24 mouse cellular contexts compared by ENCODE assay signal in genomic region chr1:192981120-192981519, GRCm38 (mm10). TPM values are rescaled to one million over a fixed set of nuclear protein-coding genes. Genes with fewer than 3 reads are reported as not detected.
A peak's percentile ranks its signal among the peaks of the same experiment; 100 is the strongest.
DNase-seq lines count a peak whose midpoint lies in the region; ATAC-seq lines count a peak whose summit lies in the region.
"Had no signal": no experiment of that assay in that cellular context is flagged by ENCODE, and none has a peak within 500 bp of the region (broad histone marks: within the 10 kb centered on the region; RNA-seq: fewer than 3 reads in every experiment).

No protein-coding gene starts in this region.

- DNase-seq in liver, embryonic 11.5 days (ENCODE audit: low spot score) = no peak
- no peak for DNase-seq in liver
- DNase-seq in liver, embryonic 13.5 days = no peak
- DNase-seq in cerebellum, postnatal 36 days = no peak
- no peak for DNase-seq in kidney, postnatal 25 days
- DNase-seq: adrenal gland, postnatal 14 days; cerebellum, adult 11 months; cerebellum, adult 2 months; cerebellum, adult 9-11 months; cerebellum, postnatal 25 days; embryo, embryonic 11 days; gastrocnemius, postnatal 36 days; heart, adult 11 months had no signal

- no peaks in the 10 kb centered on the region for H3K27me3 ChIP-seq in liver, embryonic 11.5 days (replicated peaks; ENCODE audit: control insufficient read depth, insufficient read depth, low read length)
- no peaks in the 10 kb centered on the region for H3K27me3 ChIP-seq in liver, embryonic 13.5 days
- no peaks in the 10 kb centered on the region for H3K27me3 ChIP-seq in liver, embryonic 16.5 days (ENCODE audit: control insufficient read depth, insufficient read depth, low read depth, low read length)
- H3K27me3 ChIP-seq in neural tube, embryonic 15.5 days (replicated peaks) = no peaks in the 10 kb centered on the region
- H3K27me3 ChIP-seq: embryonic facial prominence, embryonic 13.5 days; forebrain, embryonic 12.5 days; forebrain, embryonic 15.5 days; hindbrain, embryonic 12.5 days; hindbrain, embryonic 15.5 days had no signal

- H3K9ac ChIP-seq in liver, embryonic 11.5 days (ENCODE audit: low read depth, low read length) = no peak overlapping the region
- no peak overlapping the region for H3K9ac ChIP-seq in liver, embryonic 13.5 days
- H3K9ac ChIP-seq in liver, embryonic 16.5 days (ENCODE audit: low read depth, low read length) = no peak overlapping the region
- no peak overlapping the region for H3K9ac ChIP-seq in neural tube, embryonic 15.5 days (replicated peaks)
- H3K9ac ChIP-seq: embryonic facial prominence, embryonic 13.5 days; forebrain, embryonic 12.5 days; forebrain, embryonic 15.5 days; hindbrain, embryonic 12.5 days; hindbrain, embryonic 15.5 days had no signal

- no peak overlapping the region for H3K4me3 ChIP-seq in liver, embryonic 11.5 days (ENCODE audit: low read depth, low read length)
- H3K4me3 ChIP-seq in liver, embryonic 13.5 days (replicated peaks) = no peak overlapping the region
- H3K4me3 ChIP-seq in liver, embryonic 16.5 days (ENCODE audit: low read depth, low read length) = no peak overlapping the region
- H3K4me3 ChIP-seq in neural tube, embryonic 15.5 days (replicated peaks) = no peak overlapping the region
- H3K4me3 ChIP-seq: embryonic facial prominence, embryonic 10.5 days; embryonic facial prominence, embryonic 13.5 days; erythroblast, embryonic 14.5 days; forebrain, embryonic 12.5 days; forebrain, embryonic 15.5 days; hindbrain, embryonic 12.5 days; hindbrain, embryonic 15.5 days had no signal

- peak; percentile 74 for ATAC-seq in liver, embryonic 11.5 days (replicated peaks; ENCODE audit: low FRiP score)
- ATAC-seq in liver, embryonic 13.5 days (ENCODE audit: low read depth) = peak; percentile 84
- peak; percentile 71 for ATAC-seq in liver, embryonic 16.5 days (ENCODE audit: low read depth)
- ATAC-seq in neural tube, embryonic 15.5 days (ENCODE audit: low FRiP score) = no peak
- ATAC-seq: forebrain, embryonic 15.5 days; Patski had no signal

- H3K36me3 ChIP-seq in liver, embryonic 11.5 days (ENCODE audit: control insufficient read depth, insufficient read depth, low read length) = no peaks in the 10 kb centered on the region
- H3K36me3 ChIP-seq in liver, embryonic 13.5 days = peaks cover 27% of the 10 kb centered on the region
- H3K36me3 ChIP-seq in liver, embryonic 16.5 days (ENCODE audit: control insufficient read depth, insufficient read depth) = no peaks in the 10 kb centered on the region
- H3K36me3 ChIP-seq in neural tube, embryonic 15.5 days = no peaks in the 10 kb centered on the region
- H3K36me3 ChIP-seq: embryonic facial prominence, embryonic 10.5 days; forebrain, embryonic 15.5 days; hindbrain, embryonic 12.5 days; hindbrain, embryonic 15.5 days had no signal

- H3K4me2 ChIP-seq in liver, embryonic 11.5 days = no peak overlapping the region
- no peak overlapping the region for H3K4me2 ChIP-seq in liver, embryonic 13.5 days
- no peak overlapping the region for H3K4me2 ChIP-seq in liver, embryonic 16.5 days (ENCODE audit: low read depth, low read length)
- no peak overlapping the region for H3K4me2 ChIP-seq in neural tube, embryonic 15.5 days
- H3K4me2 ChIP-seq: embryonic facial prominence, embryonic 13.5 days; forebrain, embryonic 12.5 days; forebrain, embryonic 15.5 days; heart, embryonic 11.5 days; hindbrain, embryonic 12.5 days; hindbrain, embryonic 15.5 days had no signal

- 58% methylated on average over 1 of the region's 1 CpGs for WGBS in liver, embryonic 11.5 days
- WGBS in liver, embryonic 13.5 days (ENCODE audit: insufficient replicate concordance) = 29% methylated on average over 1 of the region's 1 CpGs
- 24% methylated on average over 1 of the region's 1 CpGs for WGBS in liver, embryonic 16.5 days (ENCODE audit: insufficient replicate concordance)
- 80% methylated on average over 1 of the region's 1 CpGs for WGBS in neural tube, embryonic 15.5 days

- H3K27ac ChIP-seq in liver, embryonic 11.5 days (ENCODE audit: low read depth, low read length) = no peak overlapping the region
- no peak overlapping the region for H3K27ac ChIP-seq in liver, embryonic 13.5 days
- no peak overlapping the region for H3K27ac ChIP-seq in liver, embryonic 16.5 days (ENCODE audit: low read length)
- no peak overlapping the region for H3K27ac ChIP-seq in neural tube, embryonic 15.5 days (replicated peaks)
- H3K27ac ChIP-seq: embryonic facial prominence, embryonic 10.5 days; embryonic facial prominence, embryonic 13.5 days; forebrain, embryonic 12.5 days; forebrain, embryonic 15.5 days; hindbrain, embryonic 12.5 days; hindbrain, embryonic 15.5 days had no signal

- no peaks in the 10 kb centered on the region for H3K9me3 ChIP-seq in liver, embryonic 11.5 days (ENCODE audit: control insufficient read depth, low read length)
- no peaks in the 10 kb centered on the region for H3K9me3 ChIP-seq in liver, embryonic 13.5 days (replicated peaks)
- no peaks in the 10 kb centered on the region for H3K9me3 ChIP-seq in liver, embryonic 16.5 days (replicated peaks; ENCODE audit: control insufficient read depth, low read length)
- no peaks in the 10 kb centered on the region for H3K9me3 ChIP-seq in neural tube, embryonic 15.5 days (replicated peaks)
- H3K9me3 ChIP-seq: embryonic facial prominence, embryonic 10.5 days; embryonic facial prominence, embryonic 13.5 days; forebrain, embryonic 12.5 days; forebrain, embryonic 15.5 days; hindbrain, embryonic 12.5 days; hindbrain, embryonic 15.5 days had no signal

- H3K4me1 ChIP-seq in liver, embryonic 11.5 days (replicated peaks; ENCODE audit: control insufficient read depth, insufficient read depth, low read length) = peaks cover 8% of the 10 kb centered on the region; the same call in 1 of the 2 replicates
- H3K4me1 ChIP-seq in liver, embryonic 13.5 days (replicated peaks) = peaks cover 23% of the 10 kb centered on the region
- peaks cover 10% of the 10 kb centered on the region for H3K4me1 ChIP-seq in liver, embryonic 16.5 days (ENCODE audit: control insufficient read depth, low read depth, low read length)
- H3K4me1 ChIP-seq in neural tube, embryonic 15.5 days = no peaks in the 10 kb centered on the region
- H3K4me1 ChIP-seq: embryonic facial prominence, embryonic 10.5 days; forebrain, embryonic 12.5 days; forebrain, embryonic 15.5 days; hindbrain, embryonic 12.5 days; hindbrain, embryonic 15.5 days had no signal

RNA-seq across cellular contexts. Expression of gene Syt14, which starts 54.5 kb away (rescaled TPM):
- polyA plus RNA-seq in liver, embryonic 11.5 days (2014; fragmentation: Nextera tagmentation; extraction: Ambion mirVana) = 2.3 TPM in 2 replicates
- polyA plus RNA-seq in liver, embryonic 13.5 days (2015; fragmentation: Nextera tagmentation; extraction: Ambion mirVana) = 5.0 and 5.3 TPM in 2 replicates
- polyA plus RNA-seq in liver, embryonic 16.5 days (2015; fragmentation: Nextera tagmentation; extraction: Ambion mirVana) = 4.8 and 5.4 TPM in 2 replicates
- 5.1 and 5.6 TPM in 2 replicates for polyA plus RNA-seq in neural tube, embryonic 15.5 days (2015; fragmentation: Nextera tagmentation; extraction: Ambion mirVana)
